Mouse (Mus musculus): ENCODE measurements around the gene Npas2. TPM values are rescaled to one million over a fixed set of nuclear protein-coding genes. Genes with fewer than 3 reads are reported as not detected.

The Npas2 gene
- total RNA-seq, 2 experiments from 2014 or later, result 19.8 to 21.3 TPM

DNA sequence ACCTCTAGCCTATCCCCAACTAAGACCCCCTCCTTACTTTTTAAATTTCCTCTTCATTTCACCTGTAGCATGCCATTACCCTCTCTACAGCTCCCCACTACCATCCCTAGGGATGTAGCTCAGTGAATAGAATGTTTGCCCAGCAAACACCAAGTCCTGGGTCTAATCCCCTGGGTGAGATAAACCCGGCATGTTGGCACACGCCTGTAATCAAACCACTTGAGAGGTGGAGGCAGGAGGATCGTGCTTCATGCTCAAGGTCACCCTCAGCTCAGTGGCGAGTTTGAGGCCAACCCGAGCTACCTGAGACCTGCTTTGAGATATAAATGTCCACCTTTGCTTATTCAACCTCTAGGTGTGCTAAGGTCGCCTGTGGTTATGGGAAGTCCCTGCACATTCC lies 19.5 kb downstream of the Npas2 start:
- DNase-seq (ENCODE audit: low spot score in 2 of 2), result no peak

- peak; percentile 29 to 30 for DNase-seq (ENCODE audit: low spot score in 2 of 2)
Observed at GRCm38 (mm10) chr1:39217584-39217983, 24.1 kb downstream of the Npas2 start.

- DNase-seq (ENCODE audit: low spot score in 2 of 2), result no peak
Observed at GRCm38 (mm10) chr1:39228401-39228800, 34.9 kb downstream of the Npas2 start.

DNA sequence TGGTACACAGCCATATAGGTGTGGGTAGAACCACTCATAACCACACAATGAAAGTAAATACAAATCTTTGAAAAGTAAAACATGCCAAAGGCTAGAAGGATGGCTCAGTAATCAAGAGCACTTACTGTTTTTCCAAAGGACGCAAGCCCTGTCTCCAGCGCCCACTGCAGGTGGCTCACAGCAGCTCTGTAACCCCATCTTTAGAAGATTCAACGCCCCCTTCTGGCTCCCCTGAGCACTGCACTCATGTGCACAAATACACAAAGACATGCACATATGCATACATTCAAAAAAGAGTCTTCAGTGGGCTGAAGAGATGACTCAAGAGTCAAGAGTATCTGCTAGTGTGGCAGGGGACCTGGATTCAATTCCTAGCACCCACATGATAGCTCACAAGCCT lies 36.5 kb downstream of the Npas2 start:
- no peak for DNase-seq (ENCODE audit: low spot score in 2 of 2)

DNA sequence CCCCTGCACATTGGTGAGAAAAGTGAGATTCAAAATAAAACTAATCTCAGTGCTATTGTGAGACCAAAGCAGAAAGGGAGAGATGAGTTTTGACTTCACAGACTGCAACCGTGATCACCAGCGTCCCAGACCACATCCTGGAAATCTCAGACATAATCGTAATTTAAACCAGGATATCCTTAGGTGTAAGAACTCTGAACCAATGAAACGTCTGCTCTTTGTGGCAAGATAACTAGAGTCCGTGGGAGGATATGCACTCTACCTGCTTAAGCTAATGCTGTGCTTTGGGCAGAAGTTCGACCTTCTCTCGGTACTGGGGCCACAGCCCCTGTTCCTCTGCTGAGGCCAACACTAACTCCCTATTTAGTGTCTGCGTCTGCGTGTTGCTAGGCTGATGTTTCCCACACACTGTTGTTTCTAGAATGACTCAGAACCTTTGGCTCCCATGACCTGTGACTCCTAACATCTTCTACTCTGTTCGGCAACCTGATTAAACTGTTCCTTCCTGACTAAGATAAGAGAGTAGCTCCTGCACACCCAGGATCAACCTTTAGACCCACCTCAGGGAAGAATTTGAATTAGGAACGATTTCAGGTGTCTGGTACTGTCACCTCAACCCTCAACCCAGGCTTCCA lies 41.4 kb downstream of the Npas2 start:
- no peak for DNase-seq (ENCODE audit: low spot score in 2 of 2)

GRCm38 (mm10) chr1:39237503-39238255 lies 44.1 kb downstream of the Npas2 start:
- DNase-seq (ENCODE audit: low spot score in 2 of 2), result no peak

GRCm38 (mm10) chr1:39240860-39241584 lies 47.5 kb downstream of the Npas2 start:
- no peak for DNase-seq (ENCODE audit: low spot score in 2 of 2)

DNA sequence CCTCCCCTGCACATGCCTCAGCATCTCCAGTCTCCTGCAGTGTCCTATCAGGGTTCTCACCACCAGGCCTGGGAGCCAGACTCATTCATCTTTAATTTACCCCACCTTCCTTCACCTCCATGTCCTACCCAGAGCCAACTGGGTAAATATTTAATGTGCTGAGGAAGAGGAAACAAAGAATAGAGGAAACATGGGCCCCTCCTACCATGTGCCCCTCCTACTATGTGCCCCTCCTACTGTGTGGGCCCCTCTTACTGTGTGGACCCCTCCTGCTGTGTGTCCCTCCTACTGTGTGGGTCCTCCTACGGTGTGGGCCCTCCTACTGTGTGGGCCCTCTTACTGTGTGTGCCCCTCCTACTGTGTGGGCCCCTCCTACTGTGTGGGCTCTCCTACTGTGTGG lies 51.2 kb downstream of the Npas2 start:
- DNase-seq (ENCODE audit: low spot score in 2 of 2), result no peak

DNA sequence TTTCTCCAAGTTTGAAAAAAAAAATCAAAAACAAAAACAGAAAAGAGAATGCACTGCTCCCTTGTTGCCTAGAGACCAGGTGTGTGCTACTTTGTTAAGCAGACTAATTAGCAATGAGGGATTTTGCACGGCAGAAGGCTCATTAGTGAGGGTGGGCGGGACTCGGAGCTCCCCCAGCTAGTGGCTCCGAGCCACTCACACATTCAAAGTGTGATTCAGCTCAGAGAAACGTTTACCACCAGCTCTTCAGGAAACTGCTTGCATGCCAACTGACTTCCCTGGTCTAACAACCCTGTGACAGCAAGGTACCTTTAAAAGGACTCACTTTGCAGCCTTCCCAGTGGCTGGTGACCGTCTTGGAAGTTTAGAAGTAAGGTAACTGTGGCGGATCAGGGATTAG lies 58.1 kb downstream of the Npas2 start:
- peak; percentile 42 to 55 for DNase-seq (ENCODE audit: low spot score in 2 of 2)

- DNase-seq (ENCODE audit: low spot score in 2 of 2), result no peak
Observed at GRCm38 (mm10) chr1:39253771-39254170, 60.2 kb downstream of the Npas2 start.

GRCm38 (mm10) chr1:39256051-39256450 lies 62.5 kb downstream of the Npas2 start:
- no peak for DNase-seq (ENCODE audit: low spot score in 2 of 2)

DNA sequence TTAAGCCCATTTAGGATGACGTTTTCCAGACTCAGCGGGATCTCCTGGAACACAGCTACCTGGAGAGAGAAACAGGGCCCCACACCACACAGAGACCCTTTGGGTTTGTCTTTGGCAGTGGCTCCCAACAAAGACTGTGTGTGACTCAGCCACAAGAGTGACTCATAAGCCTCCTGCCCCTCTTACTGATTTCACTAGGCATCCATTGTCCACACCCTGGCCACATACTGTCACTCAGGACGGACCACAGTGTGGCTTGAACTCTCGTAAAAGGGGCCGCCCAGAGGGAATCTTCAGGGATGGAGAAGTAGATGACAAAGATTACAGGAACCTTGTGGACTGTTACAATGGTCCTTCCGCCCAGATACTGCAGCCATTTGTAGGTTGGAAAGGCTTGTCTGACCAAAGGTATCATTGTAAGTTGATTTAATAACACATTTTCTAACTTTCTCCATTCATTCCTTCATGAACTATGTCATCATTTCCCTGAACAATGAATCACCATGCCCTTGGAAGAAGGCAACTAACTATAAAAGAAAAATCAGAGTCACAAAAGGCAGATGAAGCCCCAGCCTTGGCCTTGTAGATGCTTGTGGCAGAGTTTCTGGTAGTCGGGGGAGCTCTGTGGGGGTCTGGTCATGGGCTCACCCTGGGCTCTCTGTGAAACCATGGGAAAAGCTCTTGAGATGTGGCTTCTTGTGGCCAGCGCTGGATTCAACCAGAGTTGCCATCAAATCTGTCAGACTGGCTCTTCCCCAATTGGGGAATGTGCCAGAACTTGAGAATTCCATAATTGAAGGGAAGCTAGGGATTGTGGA lies 63.2 kb downstream of the Npas2 start:
- DNase-seq (ENCODE audit: low spot score in 2 of 2), result peak; percentile 52 to 60

GRCm38 (mm10) chr1:39257331-39257594 lies 63.7 kb downstream of the Npas2 start:
- DNase-seq (ENCODE audit: low spot score in 2 of 2), result no peak

GRCm38 (mm10) chr1:39259668-39260067 lies 66.1 kb downstream of the Npas2 start:
- no peak for DNase-seq (ENCODE audit: low spot score in 2 of 2)

GRCm38 (mm10) chr1:39260183-39260978 lies 66.8 kb downstream of the Npas2 start:
- no peak for DNase-seq (ENCODE audit: low spot score in 2 of 2)

GRCm38 (mm10) chr1:39266843-39267512 lies 73.4 kb downstream of the Npas2 start:
- DNase-seq (ENCODE audit: low spot score in 2 of 2), result no peak

- DNase-seq (ENCODE audit: low spot score in 2 of 2), result no peak
Observed at GRCm38 (mm10) chr1:39272976-39273375, 79.4 kb downstream of the Npas2 start.

DNA sequence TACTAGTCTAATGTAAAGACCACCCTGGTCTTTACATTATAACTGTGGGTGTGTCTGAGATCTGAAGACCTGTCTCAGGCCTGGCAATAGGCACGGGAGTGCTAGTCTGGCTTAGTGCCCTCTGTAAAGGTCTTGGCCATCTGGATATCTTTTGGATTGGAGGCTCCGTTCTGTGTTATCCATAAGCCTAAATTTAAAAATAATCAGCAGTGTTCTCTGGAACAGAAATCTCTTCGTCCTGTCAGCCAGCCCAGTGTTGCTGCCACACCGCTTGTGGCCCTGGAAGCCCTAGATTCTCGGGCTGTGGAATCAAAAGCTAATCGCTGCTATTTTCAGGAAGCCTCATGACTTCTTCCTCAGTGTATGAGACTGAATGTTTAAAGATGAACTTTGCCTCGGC lies 86.9 kb downstream of the Npas2 start:
- no peak for DNase-seq (ENCODE audit: low spot score in 2 of 2)

DNA sequence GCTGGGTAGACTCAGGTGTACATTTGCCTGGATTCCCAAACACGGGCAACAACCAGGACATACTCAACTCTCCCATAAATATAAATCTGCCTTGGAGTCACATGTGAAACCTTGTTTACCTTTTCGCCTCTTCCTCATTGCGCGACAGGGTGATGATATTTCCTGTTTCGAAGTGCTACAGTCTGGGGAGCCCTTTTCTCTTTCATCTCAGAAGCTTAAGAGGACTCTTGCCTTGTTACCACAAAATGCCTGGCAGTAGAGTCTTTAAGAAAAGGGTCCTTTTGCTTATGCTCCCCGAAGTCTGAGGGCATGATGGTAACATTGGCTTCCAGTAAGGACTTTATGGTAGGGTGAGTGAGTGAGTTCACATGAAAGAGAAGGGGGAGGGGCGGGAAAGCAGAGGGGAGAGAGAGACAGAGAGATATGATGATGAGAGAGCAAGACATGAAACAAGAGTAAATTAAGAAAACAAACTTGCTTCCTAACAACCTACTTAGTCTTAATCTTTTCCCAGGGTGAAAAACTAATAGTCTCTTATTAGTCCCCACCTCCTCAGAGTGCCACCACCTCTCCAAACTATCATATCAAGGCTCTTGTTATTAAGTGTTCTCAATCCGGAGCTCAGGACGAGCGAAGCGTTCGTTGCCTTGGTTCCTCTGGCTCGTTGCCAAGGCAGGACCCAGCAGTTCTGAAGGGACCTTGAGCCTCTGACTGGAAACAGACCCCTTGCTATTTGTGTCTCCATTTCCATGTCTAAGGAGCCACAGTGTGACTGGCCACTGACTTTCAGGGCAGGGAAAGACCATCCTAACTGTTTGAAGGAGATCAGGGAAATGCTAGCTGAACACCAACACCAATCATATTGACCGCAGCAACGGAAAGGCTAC lies 87.7 kb downstream of the Npas2 start:
- DNase-seq (ENCODE audit: low spot score in 2 of 2), result peak in 1 of 2 experiments; percentile 40
